Mouse (Mus musculus): ENCODE results near the gene Rps6ka5.

- TF ChIP-seq MAFK (IDR thresholded peaks at IDR 0.05; ENCODE audit: borderline replicate concordance, low read depth, low read length) = no peak
- no peak for TF ChIP-seq TBP (IDR thresholded peaks at IDR 0.05; ENCODE audit: low read depth, low read length)
- TF ChIP-seq CTCF (IDR thresholded peaks at IDR 0.05 in 2 of 3, conservative IDR thresholded peaks at IDR 0.05 in 1 of 3; ENCODE audit: control insufficient read depth in 1 of 3, insufficient read depth in 1 of 3, low read depth in 2 of 3, low read length in 3 of 3, poor library complexity in 1 of 3, severe bottlenecking in 1 of 3) = peak in 2 of 3 experiments; percentile 24 to 53; a peak in 3 of 6 replicates
- TF ChIP-seq USF1 (IDR thresholded peaks at IDR 0.05; ENCODE audit: low read depth, low read length) = no peak
- TF ChIP-seq SMC3 (IDR thresholded peaks at IDR 0.05; ENCODE audit: low read depth, low read length) = no peak; the same call in 1 of the 2 replicates
- TF ChIP-seq USF2 (IDR thresholded peaks at IDR 0.05; ENCODE audit: borderline replicate concordance in 1 of 2, insufficient read depth in 1 of 2, low read depth in 1 of 2, low read length in 2 of 2) = no peak
- no peak for TF ChIP-seq MAX (IDR thresholded peaks at IDR 0.05; ENCODE audit: low read length)
- no peak for TF ChIP-seq CHD1 (IDR thresholded peaks at IDR 0.05; ENCODE audit: low read depth, low read length)
- TF ChIP-seq TCF12 (IDR thresholded peaks at IDR 0.05; ENCODE audit: low read depth, low read length) = peak; percentile 31; the same call in 1 of the 2 replicates
- no peak for TF ChIP-seq ETS1 (IDR thresholded peaks at IDR 0.05; ENCODE audit: low read depth, low read length)
Measured at GRCm38 (mm10) chr12:100724606-100725457, 2.0 kb downstream of the Rps6ka5 start.

All from MEL (cell line).